Mouse (Mus musculus) A20 (cell line): ENCODE measurements around the gene Smim23.

Experiments
- DNase-seq: peaks from one replicate; pipeline ENCODE4 v3.0.0-alpha.2; 2011; ENCODE audit warnings: low read depth, low spot score

Smim23 gene

GRCm38 (mm10) chr11:32824505-32824904, at the start of gene Smim23:
Gene Smim23, minus strand, starts transcription at chr11:32824605.
- DNase-seq = no peak

DNA sequence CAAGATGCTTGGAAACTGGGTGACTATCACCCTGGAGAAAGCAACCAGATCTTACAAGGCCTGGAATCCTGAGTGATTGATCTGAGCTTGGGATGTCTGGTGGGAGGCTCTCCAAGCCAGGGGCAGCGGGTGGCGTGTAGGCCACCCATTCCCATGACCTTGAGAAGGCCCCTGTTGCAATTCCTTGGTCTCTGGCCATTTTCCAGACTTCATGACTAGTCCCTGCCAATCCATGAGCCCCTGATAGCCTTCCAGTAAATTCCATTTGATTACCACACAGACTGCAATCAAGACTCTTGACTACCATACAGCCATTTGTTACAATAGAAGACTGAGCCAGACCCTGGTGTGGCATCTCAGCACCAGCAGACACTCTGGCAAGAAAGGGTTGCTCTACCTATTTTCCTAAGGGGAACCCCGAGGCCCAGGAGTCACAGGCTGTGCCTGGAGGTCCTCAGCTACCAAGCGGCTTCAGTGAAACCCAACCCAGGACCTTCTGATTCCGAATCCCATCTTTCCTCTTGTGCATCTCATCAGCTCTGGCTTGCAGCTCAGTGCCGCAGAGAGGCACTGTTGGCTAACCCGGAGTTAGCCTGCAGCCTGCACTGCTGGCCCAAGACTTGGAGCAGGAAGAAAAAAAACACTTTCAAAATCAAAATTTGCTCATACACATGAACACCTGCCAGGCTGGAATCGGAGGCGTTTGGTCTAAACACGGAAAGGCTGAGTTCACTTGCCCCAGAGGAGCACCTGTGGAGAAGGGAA, 44.4 kb upstream of the Smim23 start:
- no peak for DNase-seq

- DNase-seq = no peak
Measured at GRCm38 (mm10) chr11:32864615-32865014, 40.2 kb upstream of the Smim23 start.

- DNase-seq = no peak
Measured at GRCm38 (mm10) chr11:32857418-32857879, 33.0 kb upstream of the Smim23 start.

GRCm38 (mm10) chr11:32846682-32847222, 22.3 kb upstream of the Smim23 start:
- DNase-seq = no peak

DNA sequence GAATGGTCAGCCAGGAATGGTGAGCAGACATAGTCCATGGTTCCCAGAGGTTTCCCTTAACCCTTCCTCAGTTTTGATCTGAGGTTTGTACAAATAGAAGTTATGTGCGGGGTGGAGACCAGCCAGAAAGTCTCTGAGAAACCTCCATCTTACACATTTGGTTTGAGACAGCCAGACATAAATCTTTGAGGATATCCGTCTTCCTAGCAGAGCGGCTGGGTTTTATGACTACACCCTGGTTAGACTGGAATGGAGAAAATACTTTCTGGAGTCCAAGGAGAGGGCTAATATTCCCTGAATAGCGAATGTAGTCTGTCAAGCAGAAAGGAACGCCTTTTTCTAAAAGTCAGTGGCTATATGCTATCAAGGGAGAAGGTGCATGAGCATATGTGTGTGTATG, 16.8 kb upstream of the Smim23 start:
- DNase-seq = no peak

DNA sequence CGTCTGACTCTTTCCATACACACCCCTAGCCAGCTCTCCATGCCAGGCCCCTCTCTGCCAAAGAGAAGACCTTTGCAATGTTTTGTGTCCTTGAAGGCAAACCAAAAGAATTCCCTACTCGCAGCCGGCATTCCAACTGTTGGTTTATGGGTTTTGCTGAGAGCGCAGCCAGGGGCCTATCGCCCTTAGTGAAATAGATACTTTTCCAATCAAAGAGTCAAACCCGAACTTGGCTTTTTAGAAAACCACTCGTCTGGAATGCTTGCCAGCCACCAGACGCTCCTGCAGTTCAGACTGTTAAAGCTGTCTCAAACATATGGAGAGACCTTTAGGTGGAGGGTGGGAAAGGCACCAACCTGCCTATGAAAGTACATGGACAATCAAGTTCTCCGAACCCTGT, 15.9 kb upstream of the Smim23 start:
- DNase-seq = no peak

GRCm38 (mm10) chr11:32835022-32835421, 10.6 kb upstream of the Smim23 start:
- DNase-seq = no peak

GRCm38 (mm10) chr11:32834367-32834918, 10.0 kb upstream of the Smim23 start:
- no peak for DNase-seq

DNA sequence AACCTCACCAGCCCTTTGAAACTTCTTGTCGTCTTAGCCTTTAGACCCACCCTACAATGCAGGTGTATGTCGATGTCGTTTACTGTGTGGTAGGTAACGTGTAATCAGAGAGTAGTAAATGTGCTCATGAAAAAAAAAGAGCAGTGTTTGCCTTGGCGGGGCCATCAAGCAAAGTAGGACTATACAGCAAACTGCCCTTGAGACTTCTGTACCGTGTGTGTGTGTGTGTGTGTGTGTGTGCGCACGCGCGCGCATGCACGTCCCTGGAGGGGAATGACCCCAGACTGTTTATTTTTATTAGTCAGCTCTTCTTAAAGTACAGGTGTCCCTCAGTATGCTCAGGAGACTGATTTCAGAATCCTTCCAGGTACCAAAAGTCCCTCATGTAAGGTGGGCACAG, 6.8 kb downstream of the Smim23 start:
- DNase-seq = no peak

DNA sequence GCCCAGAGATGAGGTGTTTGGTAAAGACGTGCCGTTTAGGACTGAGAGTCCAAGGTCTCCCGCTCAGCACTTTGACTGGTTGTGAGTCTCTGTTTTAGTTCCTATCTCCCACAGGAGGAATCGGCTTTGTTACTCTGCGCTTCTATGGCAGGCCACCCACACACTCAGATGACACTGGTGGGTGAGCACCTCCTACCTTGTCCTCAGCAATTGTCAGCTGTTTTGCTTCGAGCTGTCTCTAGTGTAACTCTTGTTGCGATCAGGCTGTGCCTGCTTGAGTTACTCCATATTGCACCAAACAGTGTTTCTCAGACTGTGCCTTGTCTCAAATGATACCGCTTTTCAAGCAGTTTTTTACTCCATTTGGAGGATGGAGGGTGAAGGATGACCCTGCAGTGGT, 10.1 kb downstream of the Smim23 start:
- no peak for DNase-seq

DNA sequence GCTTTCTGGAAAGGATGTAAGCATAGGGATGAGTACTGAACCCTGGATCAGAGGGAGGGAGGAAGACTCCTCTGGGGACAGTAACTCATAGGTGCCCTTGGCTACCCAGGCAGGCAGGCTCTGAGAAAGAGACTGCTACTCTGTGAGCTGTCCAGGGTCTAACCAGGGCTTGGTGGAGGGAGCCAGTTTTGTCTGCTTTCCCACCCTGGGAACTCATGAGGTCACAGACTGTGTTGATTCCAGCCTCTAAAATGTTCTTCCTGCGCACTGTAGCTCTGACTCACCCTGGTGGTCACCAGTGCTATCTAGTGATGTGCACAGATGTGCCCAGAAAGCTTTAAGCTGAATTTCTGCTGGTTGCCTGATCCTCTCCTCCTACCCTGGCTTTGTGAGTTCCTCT, 15.3 kb downstream of the Smim23 start:
- DNase-seq = no peak

GRCm38 (mm10) chr11:32805958-32806357, 18.4 kb downstream of the Smim23 start:
- DNase-seq = peak; percentile 73

DNA sequence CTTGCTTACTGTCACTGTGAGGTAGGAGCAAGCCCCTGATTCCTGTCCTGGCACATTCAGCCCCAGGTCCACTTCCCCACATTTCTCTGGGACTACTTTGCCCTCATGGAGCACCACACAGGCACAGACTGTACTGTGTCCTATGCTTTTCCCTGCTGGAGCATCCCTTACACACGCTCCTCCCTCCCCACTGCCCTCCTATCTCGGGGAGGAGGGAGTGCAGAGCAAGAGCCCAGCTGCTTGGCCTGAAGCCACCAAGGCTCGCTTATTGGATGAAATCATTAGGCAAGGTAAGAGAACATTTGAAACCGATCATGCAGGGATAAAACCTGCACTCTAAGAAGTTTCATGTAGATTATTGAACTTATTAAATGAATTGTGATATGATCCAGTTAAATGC, 20.7 kb downstream of the Smim23 start:
- no peak for DNase-seq

DNA sequence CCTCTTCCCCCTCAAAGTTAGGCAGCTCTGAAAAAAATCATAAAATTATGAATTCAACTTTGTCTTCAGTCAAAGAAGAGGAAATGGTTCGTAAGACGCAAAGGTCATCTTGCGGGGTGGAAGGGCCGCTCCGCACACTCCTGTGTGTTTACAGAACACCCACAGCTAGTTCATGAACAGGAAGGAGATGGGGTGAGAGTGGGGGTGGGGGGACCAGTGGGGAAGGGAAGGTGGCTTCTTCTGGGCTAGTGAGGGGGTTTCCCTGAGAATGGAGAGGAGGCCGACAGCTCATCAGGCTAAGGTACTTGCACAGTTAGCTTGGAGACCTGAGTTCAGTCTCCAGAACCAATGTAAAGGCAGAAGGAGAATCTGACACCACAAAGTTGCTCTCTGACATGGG, 22.7 kb downstream of the Smim23 start:
- DNase-seq = no peak

DNA sequence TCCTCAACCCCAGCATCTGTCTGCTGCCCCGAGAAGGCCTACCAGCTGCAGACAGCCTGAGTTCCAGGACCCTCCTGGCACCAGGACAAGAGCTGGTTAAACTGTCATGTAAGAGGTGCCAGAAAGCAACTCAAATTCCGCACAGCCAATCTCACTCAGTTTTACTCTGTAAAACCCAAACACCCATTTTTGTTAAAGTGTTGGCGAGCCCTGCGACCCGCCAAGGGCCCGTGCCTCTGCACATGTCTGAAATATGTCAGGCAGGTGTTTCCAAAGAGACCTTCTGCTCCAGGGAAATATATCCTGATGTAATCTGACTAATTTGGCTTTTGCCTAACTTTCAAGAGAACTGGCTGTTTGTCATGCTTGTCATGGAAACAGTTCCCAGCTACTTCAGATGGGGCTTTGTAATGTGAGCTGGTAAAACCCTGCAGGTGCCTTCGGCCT, 23.5 kb downstream of the Smim23 start:
- no peak for DNase-seq

- no peak for DNase-seq
Measured at GRCm38 (mm10) chr11:32798445-32798844, 26.0 kb downstream of the Smim23 start.

DNA sequence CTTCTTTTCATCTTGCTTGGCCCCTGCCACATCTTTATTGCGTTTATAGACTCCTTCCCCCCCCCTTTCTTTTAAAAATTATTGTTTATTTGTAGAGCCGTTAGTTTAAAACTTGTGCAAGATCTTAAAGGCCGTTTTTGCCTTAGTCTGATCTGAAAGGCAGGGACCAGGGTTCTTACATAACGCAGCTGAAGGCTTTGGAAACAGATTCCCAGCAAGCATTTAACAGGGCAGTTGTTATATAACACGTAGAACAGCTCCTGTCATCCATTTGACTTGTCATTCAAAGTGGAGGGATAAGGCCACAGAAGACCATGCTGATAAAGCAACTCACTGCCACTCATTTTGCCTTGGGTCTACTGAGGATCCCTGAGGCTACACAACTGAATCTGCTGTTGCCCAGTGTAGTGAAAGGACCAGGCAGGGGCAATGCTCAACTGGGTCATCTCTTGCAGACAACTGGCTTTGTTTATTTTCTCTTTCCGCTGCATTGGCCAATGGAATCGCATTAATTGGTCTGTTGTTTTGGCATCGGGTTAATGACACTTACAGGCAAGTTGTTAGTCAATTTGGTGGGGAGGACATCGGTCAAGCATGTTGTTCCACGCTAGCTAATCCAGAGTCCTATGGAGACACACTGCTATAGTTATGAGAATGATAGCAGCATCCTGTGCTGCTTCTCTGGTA, 29.5 kb downstream of the Smim23 start:
- no peak for DNase-seq

GRCm38 (mm10) chr11:32786201-32786600, 38.2 kb downstream of the Smim23 start:
- DNase-seq = no peak

GRCm38 (mm10) chr11:32785591-32786147, 38.7 kb downstream of the Smim23 start:
- DNase-seq = no peak

DNA sequence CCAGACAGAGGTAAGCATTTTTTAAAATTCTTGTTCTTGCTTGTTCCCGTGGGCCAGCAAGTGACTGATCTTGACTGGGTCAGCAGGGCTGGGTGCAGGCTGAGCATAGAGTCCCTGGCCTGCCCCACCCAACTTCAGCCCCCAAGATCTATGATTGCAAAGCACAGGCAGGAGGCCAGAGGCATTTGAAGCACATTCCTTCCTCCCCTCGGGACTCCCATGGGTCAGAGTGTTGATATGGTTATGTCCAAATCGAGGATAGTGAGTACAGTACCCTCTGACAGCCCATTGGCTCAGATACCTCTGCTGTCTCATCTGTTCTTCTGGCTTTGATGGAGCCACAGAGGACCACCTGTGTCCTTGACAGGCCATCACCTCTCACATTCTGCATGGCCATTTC, 41.7 kb downstream of the Smim23 start:
- DNase-seq = no peak
